Mouse (Mus musculus) kidney, embryonic 16.5 days (tissue): ENCODE results near the gene Cmip. TPM values are rescaled to one million over a fixed set of nuclear protein-coding genes. Genes with fewer than 3 reads are reported as not detected.
"Not testable (repeated sequence)": the region's sequence is repeated elsewhere in the genome, so short reads cannot be mapped to it uniquely, and the experiment has no call there.

ENCODE experiments used
- ATAC-seq: fragments of 200-750 bp; cut with Nextera tagmentation; 2 replicates; pipeline ENCODE4 v1.8.0; 2017; ENCODE audit warnings: moderate TSS enrichment; ENCODE audit not compliant: low FRiP score, low TSS enrichment
- H3K27ac ChIP-seq: fragments of 300-500 bp; sonication (generic); 2 replicates; pipeline ENCODE4 v1.5.1; 2014; ENCODE audit warnings: low read length
- H3K27me3 ChIP-seq: fragments of 300-500 bp; sonication (generic); 2 replicates; pipeline ENCODE4 v1.6.1; 2014; ENCODE audit warnings: low read length, control low read depth, mixed read lengths; ENCODE audit not compliant: insufficient read depth
- H3K36me3 ChIP-seq: fragments of 300-500 bp; sonication (generic); 2 replicates; pipeline ENCODE4 v1.6.1; 2014; ENCODE audit warnings: low read length, control low read depth, mixed read lengths; ENCODE audit not compliant: insufficient read depth
- H3K4me1 ChIP-seq: fragments of 300-500 bp; sonication (generic); 2 replicates; pipeline ENCODE4 v1.6.1; 2014; ENCODE audit warnings: low read length, control low read depth, mixed read lengths; ENCODE audit not compliant: insufficient read depth
- H3K4me2 ChIP-seq: fragments of 300-500 bp; sonication (generic); replicated peaks from 2 replicates; pipeline ENCODE4 v1.6.1; 2014; ENCODE audit warnings: low read depth, low read length
- H3K4me3 ChIP-seq: fragments of 300-500 bp; sonication (generic); 2 replicates; pipeline ENCODE4 v1.5.1; 2014; ENCODE audit warnings: mild to moderate bottlenecking, low read length
- H3K9ac ChIP-seq: fragments of 300-500 bp; sonication (generic); replicated peaks from 2 replicates; pipeline ENCODE4 v1.6.1; 2014; ENCODE audit warnings: low read length
- H3K9me3 ChIP-seq: fragments of 300-500 bp; sonication (generic); 2 replicates; pipeline ENCODE4 v1.6.1; 2016; ENCODE audit warnings: low read length, control low read depth
- WGBS: fragments of 180-500 bp; shearing (Covaris S2); extraction: QIAGEN DNeasy Blood & Tissue Kit; methylation state at CpG from one replicate; pipeline ENCODE4 v1.1.7; 2014; 5-methylcytosine and 5-hydroxymethylcytosine counted together
- polyA plus RNA-seq: library from polyadenylated mRNA; unstranded; fragments of >200 nt; fragmentation: Nextera tagmentation; extraction: Ambion mirVana; gene quantifications from 2 replicates; pipeline ENCODE4 v1.2.1, GENCODE M21; 2015

Gene Cmip
- polyA plus RNA-seq, 1 experiment from 2014 or later, result 21.0 TPM

- Histone ChIP-seq H3K27me3 (no peaks in the 10 kb centered on the region), H3K4me1 (peaks cover 45% of the 10 kb centered on the region), H3K27ac (peak overlapping the region; percentile 74), H3K9ac (no peak overlapping the region; the same call in 1 of the 2 replicates), H3K4me3 (no peak overlapping the region), H3K36me3 (0 out of 2 replicates have a peak, but pooled peaks cover 3% of the 10 kb centered on the region), H3K9me3 (no peaks in the 10 kb centered on the region), H3K4me2 (peak overlapping the region; percentile 26; the same call in 1 of the 2 replicates)
- WGBS, result 43% methylated on average over 9 of the region's 10 CpGs
- ATAC-seq, result peak; percentile 8; the same call in 1 of the 2 replicates
Observed at GRCm38 (mm10) chr8:117410391-117410790, 153.5 kb downstream of the Cmip start.

GRCm38 (mm10) chr8:117410901-117411300 lies 154.0 kb downstream of the Cmip start:
- Histone ChIP-seq H3K4me3 (no peak overlapping the region), H3K27me3 (no peaks in the 10 kb centered on the region), H3K36me3 (peaks cover 6% of the 10 kb centered on the region; the same call in 1 of the 2 replicates), H3K27ac (peak overlapping the region; percentile 74), H3K4me2 (0 out of 2 replicates have a peak overlapping the region, but pooled peaks have one; percentile 26), H3K9ac (no peak overlapping the region; the same call in 1 of the 2 replicates), H3K9me3 (no peaks in the 10 kb centered on the region), H3K4me1 (peaks cover 45% of the 10 kb centered on the region)
- ATAC-seq, result peak; percentile 43; the same call in 1 of the 2 replicates
- WGBS, result 23% methylated on average over 10 of the region's 10 CpGs

- Histone ChIP-seq H3K9me3 (no peaks in the 10 kb centered on the region), H3K27ac (no peak overlapping the region), H3K27me3 (no peaks in the 10 kb centered on the region), H3K9ac (0 out of 2 replicates have a peak overlapping the region, but pooled peaks have one; percentile 5), H3K4me3 (no peak overlapping the region; the same call in 1 of the 2 replicates), H3K36me3 (peaks cover 11% of the 10 kb centered on the region), H3K4me1 (peaks cover 45% of the 10 kb centered on the region), H3K4me2 (no peak overlapping the region)
- ATAC-seq, result peak; percentile 52; the same call in 1 of the 2 replicates
- WGBS, result 52% methylated on average over 10 of the region's 10 CpGs
Observed at GRCm38 (mm10) chr8:117412232-117412631, 155.4 kb downstream of the Cmip start.

GRCm38 (mm10) chr8:117417830-117418229 lies 161.0 kb downstream of the Cmip start:
- 88% methylated on average over 9 of the region's 9 CpGs for WGBS
- H3K36me3 ChIP-seq, result peaks cover 24% of the 10 kb centered on the region
- ATAC-seq, result no peak
- H3K4me2 ChIP-seq, result no peak overlapping the region
- no peak overlapping the region for H3K27ac ChIP-seq
- no peak overlapping the region for H3K4me3 ChIP-seq
- H3K4me1 ChIP-seq, result peaks cover 17% of the 10 kb centered on the region
- H3K27me3 ChIP-seq, result no peaks in the 10 kb centered on the region
- no peak overlapping the region for H3K9ac ChIP-seq
- H3K9me3 ChIP-seq, result no peaks in the 10 kb centered on the region

GRCm38 (mm10) chr8:117420841-117421534 lies 164.1 kb downstream of the Cmip start:
- Histone ChIP-seq H3K9ac (no peak overlapping the region), H3K9me3 (no peaks in the 10 kb centered on the region), H3K27ac (no peak overlapping the region), H3K4me2 (no peak overlapping the region), H3K36me3 (peaks cover 34% of the 10 kb centered on the region), H3K4me1 (no peaks in the 10 kb centered on the region), H3K4me3 (no peak overlapping the region), H3K27me3 (no peaks in the 10 kb centered on the region)
- 83% methylated on average over 17 of the region's 17 CpGs for WGBS
- peak; percentile 72; the same call in 1 of the 2 replicates for ATAC-seq

GRCm38 (mm10) chr8:117421838-117422237 lies 165.0 kb downstream of the Cmip start:
- Histone ChIP-seq H3K27me3 (no peaks in the 10 kb centered on the region), H3K36me3 (peaks cover 28% of the 10 kb centered on the region), H3K9ac (no peak overlapping the region), H3K27ac (no peak overlapping the region), H3K4me3 (no peak overlapping the region), H3K4me1 (no peaks in the 10 kb centered on the region), H3K9me3 (no peaks in the 10 kb centered on the region), H3K4me2 (no peak overlapping the region)
- WGBS, result 71% methylated on average over 5 of the region's 5 CpGs
- ATAC-seq, result no peak

GRCm38 (mm10) chr8:117422343-117422742 lies 165.5 kb downstream of the Cmip start:
- no peak overlapping the region for H3K9ac ChIP-seq
- no peaks in the 10 kb centered on the region for H3K9me3 ChIP-seq
- H3K4me1 ChIP-seq, result no peaks in the 10 kb centered on the region
- peaks cover 29% of the 10 kb centered on the region; the same call in 1 of the 2 replicates for H3K36me3 ChIP-seq
- H3K4me2 ChIP-seq, result no peak overlapping the region
- no peak overlapping the region for H3K27ac ChIP-seq
- ATAC-seq, result no peak
- H3K4me3 ChIP-seq, result no peak overlapping the region
- H3K27me3 ChIP-seq, result no peaks in the 10 kb centered on the region
- 87% methylated on average over 6 of the region's 6 CpGs for WGBS

- Histone ChIP-seq H3K9ac (no peak overlapping the region), H3K27ac (no peak overlapping the region), H3K4me3 (no peak overlapping the region), H3K27me3 (no peaks in the 10 kb centered on the region), H3K36me3 (peaks cover 26% of the 10 kb centered on the region; the same call in 1 of the 2 replicates), H3K9me3 (no peaks in the 10 kb centered on the region), H3K4me1 (no peaks in the 10 kb centered on the region), H3K4me2 (no peak overlapping the region)
- ATAC-seq, result no peak
- 82% methylated on average over 4 of the region's 4 CpGs for WGBS
Observed at GRCm38 (mm10) chr8:117423029-117423428, 166.2 kb downstream of the Cmip start.

- not testable (repeated sequence) for H3K4me2 ChIP-seq, H3K9ac ChIP-seq, H3K4me3 ChIP-seq, H3K9me3 ChIP-seq, H3K4me1 ChIP-seq, H3K27ac ChIP-seq, ATAC-seq, H3K27me3 ChIP-seq
- 81% methylated on average over 8 of the region's 8 CpGs for WGBS
- H3K36me3 ChIP-seq, result peaks cover 44% of the 10 kb centered on the region
Observed at GRCm38 (mm10) chr8:117427816-117428215, 171.0 kb downstream of the Cmip start.

- Histone ChIP-seq H3K36me3 (peaks cover 43% of the 10 kb centered on the region), H3K27me3 (no peaks in the 10 kb centered on the region)
Observed at GRCm38 (mm10) chr8:117428524-117429162, 171.8 kb downstream of the Cmip start.

More at GRCm38 (mm10) chr8:117428524-117429162, 171.8 kb downstream of the Cmip start:
- no peak overlapping the region for H3K4me3 ChIP-seq
- no peak for ATAC-seq
- H3K9me3 ChIP-seq, result no peaks in the 10 kb centered on the region
- H3K4me2 ChIP-seq, result no peak overlapping the region
- no peak overlapping the region for H3K27ac ChIP-seq
- no peak overlapping the region for H3K9ac ChIP-seq
- no peaks in the 10 kb centered on the region for H3K4me1 ChIP-seq
- WGBS, result 73% methylated on average over 21 of the region's 21 CpGs
